Mouse (Mus musculus) thymus, postnatal 36 days (tissue): ENCODE results near the gene Ubc.

ENCODE experiments used
- DNase-seq, 2 experiments: peaks; one replicate each; pipeline ENCODE4 v3.0.0; 2022; ENCODE audit warnings: mixed read lengths in 2 of 2

The Ubc gene

GRCm38 (mm10) chr5:125341459-125342090 is 48.4 kb downstream of the Ubc start:
- no peak for DNase-seq

- peak; percentile 87 for DNase-seq
Measured at GRCm38 (mm10) chr5:125340547-125341262, 49.3 kb downstream of the Ubc start, which contains the start of gene Scarb1. Gene Scarb1, minus strand, starts transcription at chr5:125341094.

- DNase-seq, result peak; percentile 34 to 45
Measured at GRCm38 (mm10) chr5:125339851-125340531, 50.0 kb downstream of the Ubc start.

DNA sequence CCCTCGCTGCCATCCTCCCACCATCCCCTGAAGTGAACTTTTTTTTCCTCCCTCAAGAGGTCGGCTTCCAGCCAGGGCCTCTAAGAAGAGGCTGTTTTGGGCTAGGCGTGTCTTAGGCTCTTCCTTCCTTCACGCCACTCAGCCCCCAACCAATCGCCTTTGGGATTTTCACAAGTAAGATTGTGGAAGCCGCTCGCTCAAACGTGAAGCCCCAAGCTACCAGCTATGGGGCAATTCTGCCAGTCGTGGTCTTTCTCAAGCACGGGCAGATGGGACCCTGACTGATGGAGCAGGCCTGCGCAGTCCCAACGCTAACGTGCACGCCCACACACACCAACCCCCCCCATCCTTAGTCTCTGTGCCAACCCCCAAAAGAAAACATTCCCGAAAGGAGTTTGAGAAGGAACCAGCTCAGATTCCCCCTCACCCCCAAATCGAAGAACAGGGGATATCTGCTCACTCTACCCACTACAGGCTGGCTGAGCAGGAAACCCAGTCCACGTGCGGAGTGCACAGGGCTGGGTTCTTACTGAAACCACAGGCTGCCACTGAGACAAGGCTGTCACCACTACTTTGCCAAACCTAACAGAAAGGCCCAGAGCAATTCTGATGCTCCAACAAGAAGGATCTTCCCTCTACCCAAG is 50.8 kb downstream of the Ubc start:
- peak; percentile 29 to 32 for DNase-seq

DNA sequence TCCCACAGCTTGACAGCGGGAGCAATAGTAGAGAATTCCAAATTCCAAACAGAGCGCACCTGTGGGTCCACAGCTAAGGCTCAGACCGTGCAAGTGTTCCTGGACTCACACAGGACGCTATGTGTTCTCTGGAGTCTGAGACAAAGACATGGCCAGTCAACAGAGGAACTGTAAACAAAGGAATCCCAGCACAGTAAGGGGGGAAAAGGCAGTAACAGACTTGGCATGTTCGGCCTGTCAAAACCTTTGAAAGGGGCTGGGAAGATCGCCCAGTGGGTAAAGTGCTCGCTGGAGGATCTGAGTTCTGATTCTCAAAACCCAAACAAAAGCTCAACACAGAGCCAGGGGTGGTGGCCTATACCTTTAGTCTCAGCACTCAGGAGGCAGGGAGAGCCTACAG is 52.5 kb downstream of the Ubc start:
- DNase-seq, result no peak

DNA sequence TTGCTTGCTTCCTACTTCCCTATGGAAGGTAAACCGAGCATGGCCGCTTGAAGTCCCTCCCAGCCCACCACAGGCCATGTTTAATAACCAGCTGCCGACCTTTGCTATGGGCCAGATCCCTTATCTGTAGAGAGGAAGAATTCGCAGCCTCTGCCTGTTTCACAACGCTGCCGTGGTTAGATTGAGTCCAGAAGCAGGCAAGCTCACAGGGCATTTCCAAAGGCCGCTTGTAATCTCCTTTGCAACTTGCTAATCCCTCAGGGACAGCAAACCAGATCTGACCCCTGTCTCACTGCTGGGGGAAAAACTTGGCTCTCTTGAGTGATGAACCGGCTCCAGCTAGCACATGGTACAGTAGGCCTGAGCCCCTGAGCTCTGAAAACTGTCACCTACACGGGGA is 53.0 kb downstream of the Ubc start:
- DNase-seq, result no peak
